Mouse (Mus musculus) limb, embryonic 11.5 days (tissue): ENCODE data around the gene Thtpa. TPM values are rescaled to one million over a fixed set of nuclear protein-coding genes. Genes with fewer than 3 reads are reported as not detected.

Source experiments
- ATAC-seq: fragments of 200-750 bp; cut with Nextera tagmentation; 2 replicates; pipeline ENCODE4 v1.8.0; 2017; ENCODE audit warnings: low read depth; ENCODE audit not compliant: insufficient number of reproducible peaks, low FRiP score, low TSS enrichment
- DNase-seq: peaks from one replicate; pipeline ENCODE4 v3.0.0-alpha.2; 2015; ENCODE audit warnings: low spot score
- H3K27ac ChIP-seq: fragments of 300-500 bp; sonication (generic); replicated peaks from 2 replicates; pipeline ENCODE4 v1.5.1; 2014; ENCODE audit warnings: low read depth, mild to moderate bottlenecking, low read length
- H3K27me3 ChIP-seq: fragments of 300-500 bp; sonication (generic); 2 replicates; pipeline ENCODE4 v1.6.1; 2014; ENCODE audit warnings: mild to moderate bottlenecking, low read length, mixed read lengths; ENCODE audit not compliant: control insufficient read depth, insufficient read depth
- H3K36me3 ChIP-seq: fragments of 300-500 bp; sonication (generic); 2 replicates; pipeline ENCODE4 v1.6.1; 2014; ENCODE audit warnings: mild to moderate bottlenecking, low read length, moderate library complexity, mixed read lengths; ENCODE audit not compliant: control insufficient read depth, insufficient read depth
- H3K4me1 ChIP-seq: fragments of 300-500 bp; sonication (generic); 2 replicates; pipeline ENCODE4 v1.6.1; 2014; ENCODE audit warnings: low read length, mixed read lengths; ENCODE audit not compliant: control insufficient read depth, insufficient read depth
- H3K4me2 ChIP-seq: fragments of 300-500 bp; sonication (generic); 2 replicates; pipeline ENCODE4 v1.6.1; 2014; ENCODE audit warnings: low read depth, mild to moderate bottlenecking, moderate library complexity; ENCODE audit not compliant: severe bottlenecking
- H3K4me3 ChIP-seq: fragments of 300-500 bp; sonication (generic); 2 replicates; pipeline ENCODE4 v1.5.1; 2014; ENCODE audit warnings: low read depth, low read length
- H3K9ac ChIP-seq: fragments of 300-500 bp; sonication (generic); 2 replicates; pipeline ENCODE4 v1.6.1; 2014; ENCODE audit warnings: mild to moderate bottlenecking, low read length
- H3K9me3 ChIP-seq: fragments of 300-500 bp; sonication (generic); 2 replicates; pipeline ENCODE4 v1.6.1; 2016; ENCODE audit warnings: low read length; ENCODE audit not compliant: control insufficient read depth
- WGBS: fragments of 180-500 bp; shearing (Covaris S2); extraction: QIAGEN DNeasy Blood & Tissue Kit; methylation state at CpG from one replicate; pipeline ENCODE4 v1.1.7; 2014; 5-methylcytosine and 5-hydroxymethylcytosine counted together
- polyA plus RNA-seq: library from polyadenylated mRNA; unstranded; fragments of >200 nt; fragmentation: Nextera tagmentation; extraction: Ambion mirVana; gene quantifications from 2 replicates; pipeline ENCODE4 v1.2.1, GENCODE M21; 2014

Thtpa gene
- polyA plus RNA-seq, 1 experiment from 2014 or later: 23.1 TPM

DNA sequence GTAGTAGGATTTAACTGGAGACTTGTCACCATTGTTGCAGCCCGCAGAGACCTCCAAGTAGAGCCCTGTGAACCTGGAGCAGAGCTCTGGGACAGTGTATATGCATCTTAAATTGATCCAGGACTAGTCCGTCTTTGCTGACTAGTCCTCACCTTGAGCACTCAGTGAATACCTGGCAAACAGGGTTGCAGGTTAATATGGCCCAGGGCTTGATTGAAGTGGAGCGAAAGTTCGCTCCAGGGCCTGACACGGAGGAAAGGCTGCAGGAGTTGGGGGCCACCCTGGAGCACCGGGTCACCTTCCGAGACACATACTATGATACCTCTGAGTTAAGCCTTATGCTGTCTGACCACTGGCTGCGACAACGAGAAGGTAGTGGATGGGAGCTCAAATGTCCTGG, 679 bp downstream of the Thtpa start:
- Histone ChIP-seq H3K4me2 (peak overlapping the region; percentile 60), H3K4me3 (peak overlapping the region; percentile 55), H3K36me3 (peaks cover 5% of the 10 kb centered on the region; the same call in 1 of the 2 replicates), H3K27me3 (no peaks in the 10 kb centered on the region), H3K9ac (peak overlapping the region; percentile 79), H3K27ac (no peak overlapping the region), H3K4me1 (peaks cover 16% of the 10 kb centered on the region; the same call in 1 of the 2 replicates), H3K9me3 (no peaks in the 10 kb centered on the region)
- DNase-seq (no peak), ATAC-seq (0 out of 2 replicates have a peak, but pooled peaks have one; percentile 2)
- 54% methylated on average over 9 of the region's 9 CpGs for WGBS

DNA sequence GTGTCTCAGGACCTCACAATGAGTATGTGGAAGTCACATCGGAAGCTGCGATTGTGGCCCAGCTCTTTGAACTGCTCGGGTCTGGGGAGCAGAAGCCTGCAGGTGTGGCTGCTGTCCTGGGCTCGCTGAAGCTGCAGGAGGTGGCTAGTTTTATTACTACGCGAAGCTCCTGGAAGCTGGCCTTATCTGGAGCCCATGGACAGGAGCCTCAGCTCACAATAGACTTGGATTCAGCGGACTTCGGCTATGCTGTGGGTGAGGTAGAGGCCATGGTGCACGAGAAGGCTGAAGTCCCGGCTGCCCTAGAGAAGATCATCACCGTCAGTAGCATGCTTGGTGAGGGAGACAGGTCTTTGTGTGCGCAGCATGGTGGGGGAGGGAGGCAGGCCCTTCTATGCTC, 1.1 kb downstream of the Thtpa start:
- DNase-seq (no peak), ATAC-seq (no peak)
- peaks cover 16% of the 10 kb centered on the region; the same call in 1 of the 2 replicates for H3K4me1 ChIP-seq
- no peak overlapping the region for H3K27ac ChIP-seq
- H3K36me3 ChIP-seq: peaks cover 5% of the 10 kb centered on the region; the same call in 1 of the 2 replicates
- peak overlapping the region; percentile 60 for H3K4me2 ChIP-seq
- no peak overlapping the region; the same call in 1 of the 2 replicates for H3K9ac ChIP-seq
- no peaks in the 10 kb centered on the region for H3K27me3 ChIP-seq
- 70% methylated on average over 12 of the region's 12 CpGs for WGBS
- H3K4me3 ChIP-seq: peak overlapping the region; percentile 55
- no peaks in the 10 kb centered on the region for H3K9me3 ChIP-seq

GRCm38 (mm10) chr14:55096573-55097087, 2.0 kb downstream of the Thtpa start:
- WGBS: 67% methylated on average over 9 of the region's 9 CpGs
- no peak overlapping the region for H3K4me3 ChIP-seq
- H3K27me3 ChIP-seq: no peaks in the 10 kb centered on the region
- DNase-seq (no peak), ATAC-seq (no peak)
- peaks cover 5% of the 10 kb centered on the region; the same call in 1 of the 2 replicates for H3K36me3 ChIP-seq
- no peaks in the 10 kb centered on the region for H3K9me3 ChIP-seq
- no peak overlapping the region for H3K9ac ChIP-seq
- peaks cover 9% of the 10 kb centered on the region; the same call in 1 of the 2 replicates for H3K4me1 ChIP-seq
- H3K4me2 ChIP-seq: no peak overlapping the region
- no peak overlapping the region for H3K27ac ChIP-seq

- Histone ChIP-seq H3K9me3 (no peaks in the 10 kb centered on the region), H3K27ac (no peak overlapping the region), H3K4me1 (peaks cover 9% of the 10 kb centered on the region; the same call in 1 of the 2 replicates), H3K9ac (no peak overlapping the region), H3K27me3 (no peaks in the 10 kb centered on the region), H3K36me3 (peaks cover 5% of the 10 kb centered on the region), H3K4me3 (no peak overlapping the region), H3K4me2 (no peak overlapping the region)
- WGBS: 80% methylated on average over 10 of the region's 10 CpGs
- ATAC-seq (no peak), DNase-seq (no peak)
Measured at GRCm38 (mm10) chr14:55097646-55098045, 3.1 kb downstream of the Thtpa start.

DNA sequence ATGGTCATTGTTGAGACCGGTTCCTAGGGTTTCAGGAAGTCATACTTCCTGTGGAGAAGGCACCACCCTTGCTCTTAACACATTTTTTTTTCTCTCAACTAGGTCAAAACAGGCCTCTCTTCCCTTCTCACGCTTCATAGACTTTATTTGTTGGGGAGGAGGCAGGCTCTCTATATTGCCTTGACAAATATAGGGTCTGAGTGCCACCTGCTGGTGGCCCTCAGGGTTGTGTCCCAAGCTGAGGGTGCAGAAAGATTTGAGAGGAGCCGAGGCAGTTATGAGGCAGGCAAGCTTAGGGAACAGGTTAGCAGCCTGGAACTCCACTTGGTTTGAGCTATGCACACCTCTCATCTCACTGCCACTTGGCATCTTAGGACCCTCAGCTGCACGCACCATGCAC, 3.5 kb downstream of the Thtpa start:
- 61% methylated on average over 4 of the region's 4 CpGs for WGBS
- no peaks in the 10 kb centered on the region for H3K9me3 ChIP-seq
- H3K36me3 ChIP-seq: peaks cover 5% of the 10 kb centered on the region
- H3K4me2 ChIP-seq: no peak overlapping the region
- DNase-seq (no peak), ATAC-seq (no peak)
- peaks cover 9% of the 10 kb centered on the region; the same call in 1 of the 2 replicates for H3K4me1 ChIP-seq
- H3K4me3 ChIP-seq: no peak overlapping the region
- H3K27ac ChIP-seq: no peak overlapping the region
- no peak overlapping the region for H3K9ac ChIP-seq
- H3K27me3 ChIP-seq: no peaks in the 10 kb centered on the region

- Histone ChIP-seq H3K27ac (no peak overlapping the region), H3K4me2 (no peak overlapping the region), H3K9ac (no peak overlapping the region), H3K4me1 (peaks cover 11% of the 10 kb centered on the region), H3K27me3 (no peaks in the 10 kb centered on the region), H3K4me3 (no peak overlapping the region), H3K9me3 (no peaks in the 10 kb centered on the region), H3K36me3 (peaks cover 5% of the 10 kb centered on the region)
- WGBS: 53% methylated on average over 4 of the region's 4 CpGs
- DNase-seq: peak; percentile 66
- no peak for ATAC-seq
Measured at GRCm38 (mm10) chr14:55101592-55101991, 7.0 kb downstream of the Thtpa start.

DNA sequence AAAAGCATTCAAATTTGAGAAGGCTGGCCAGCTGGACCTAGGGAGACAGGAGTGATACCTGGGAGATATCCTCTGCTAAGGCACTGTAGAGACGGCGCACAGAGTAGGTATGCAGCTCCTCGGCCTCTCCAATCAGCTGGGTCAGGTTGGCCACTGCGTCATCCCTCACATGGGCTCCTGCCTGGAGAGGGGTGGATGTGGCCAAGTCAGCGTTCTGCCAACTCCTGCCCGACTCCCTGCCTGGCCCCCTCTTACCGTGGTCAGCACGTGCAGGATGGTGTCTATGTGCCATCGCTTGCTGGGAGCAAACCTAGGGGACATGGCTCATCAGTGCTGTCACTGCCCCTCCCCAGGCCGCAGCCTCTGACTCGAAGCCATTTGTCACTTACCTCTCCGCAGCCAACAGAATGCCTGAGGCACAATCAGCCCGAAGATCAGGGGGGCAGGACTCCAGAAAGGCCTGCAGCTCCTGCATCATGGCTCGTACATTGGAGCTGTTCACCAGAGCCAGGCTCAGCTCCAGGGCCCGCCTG, 7.7 kb downstream of the Thtpa start:
- 83% methylated on average over 15 of the region's 15 CpGs for WGBS
- Histone ChIP-seq H3K9me3 (no peaks in the 10 kb centered on the region), H3K4me1 (peaks cover 8% of the 10 kb centered on the region), H3K27me3 (no peaks in the 10 kb centered on the region), H3K9ac (no peak overlapping the region), H3K4me2 (no peak overlapping the region; the same call in 1 of the 2 replicates), H3K27ac (no peak overlapping the region), H3K36me3 (peaks cover 5% of the 10 kb centered on the region), H3K4me3 (no peak overlapping the region)
- no peak for ATAC-seq
- DNase-seq: no peak

- Histone ChIP-seq H3K4me3 (no peak overlapping the region), H3K9ac (no peak overlapping the region), H3K4me1 (peaks cover 18% of the 10 kb centered on the region), H3K4me2 (no peak overlapping the region), H3K9me3 (no peaks in the 10 kb centered on the region), H3K36me3 (no peaks in the 10 kb centered on the region; the same call in 1 of the 2 replicates), H3K27ac (no peak overlapping the region), H3K27me3 (peaks cover 3% of the 10 kb centered on the region; the same call in 1 of the 2 replicates)
- DNase-seq: no peak
- no peak for ATAC-seq
- WGBS: 82% methylated on average over 18 of the region's 18 CpGs
Measured at GRCm38 (mm10) chr14:55104365-55104764, 9.8 kb downstream of the Thtpa start.
